11 mouse cellular contexts compared by ENCODE assay signal in the genomic region with DNA sequence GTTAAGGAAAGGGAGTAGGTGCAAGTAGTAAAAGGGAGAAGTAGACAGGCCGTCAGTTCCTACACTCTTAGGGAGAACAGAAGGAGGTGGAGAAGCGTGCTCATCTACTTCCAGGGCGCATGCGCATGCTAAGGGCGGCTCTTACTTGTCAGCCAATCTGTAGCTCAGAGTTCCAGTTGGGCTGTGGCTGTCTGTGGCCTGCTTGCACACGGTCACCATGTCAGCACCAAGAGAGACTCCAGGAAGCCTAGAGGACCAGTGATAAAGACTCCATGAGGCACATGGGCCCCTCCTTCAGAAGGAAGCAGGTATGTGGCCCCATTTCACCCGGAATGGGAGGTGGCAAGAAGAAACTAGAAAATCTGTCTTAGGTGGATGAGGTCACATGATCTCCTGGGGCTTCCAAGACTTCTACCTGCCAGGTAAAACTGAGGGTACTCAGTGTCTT. TPM values are rescaled to one million over a fixed set of nuclear protein-coding genes. Genes with fewer than 3 reads are reported as not detected.
DNase-seq lines count a peak whose midpoint lies in the region; ATAC-seq and TF ChIP-seq lines count a peak whose summit lies in the region.
"Had no signal": no experiment of that assay in that cellular context is flagged by ENCODE, and none has a peak within 500 bp of the region (broad histone marks: within the 10 kb centered on the region; RNA-seq: fewer than 3 reads in every experiment).

No protein-coding gene starts in this region.

- peak overlapping the region; percentile 23; the same call in 1 of the 2 replicates for H3K4me3 ChIP-seq in left cerebral cortex, adult 2 months
- no peak overlapping the region for H3K4me3 ChIP-seq in midbrain, embryonic 15.5 days
- H3K4me3 ChIP-seq: erythroblast, embryonic 14.5 days had no signal

- intact Hi-C loops in left cerebral cortex, adult 2 months (cut with DNase I) = no loop called here

- peak in 1 of 2 experiments; percentile 28 for DNase-seq in left cerebral cortex, adult 2 months (ENCODE audit: extremely low spot score in 1 of 2, low spot score in 2 of 2)
- DNase-seq in left cerebral cortex, adult 11 months (ENCODE audit: low spot score) = no peak
- peak; percentile 94 for DNase-seq in ZHBTc4 (ENCODE audit: low read depth, low spot score)
- DNase-seq in heart, postnatal 4 days = peak; percentile 41
- DNase-seq in retina, embryonic 14.5 days (ENCODE audit: low spot score) = no peak
- no peak for DNase-seq in cerebellum, adult 11 months
- no peak for DNase-seq in urinary bladder, postnatal 10 days (ENCODE audit: low spot score)
- DNase-seq: adrenal gland, postnatal 25 days; kidney, postnatal 25 days had no signal

- TF ChIP-seq CTCF in left cerebral cortex, adult 2 months (IDR thresholded peaks at IDR 0.05) = no peak

- peaks cover 22% of the 10 kb centered on the region for H3K4me1 ChIP-seq in midbrain, embryonic 15.5 days

- no peaks in the 10 kb centered on the region for H3K27me3 ChIP-seq in midbrain, embryonic 15.5 days (replicated peaks)

- WGBS in midbrain, embryonic 15.5 days = 87% methylated on average over 7 of the region's 7 CpGs

- 0 out of 2 replicates have a peak, but pooled peaks have one; percentile 12 for ATAC-seq in midbrain, embryonic 15.5 days (replicated peaks)

- no peak overlapping the region for H3K4me2 ChIP-seq in midbrain, embryonic 15.5 days

- H3K27ac ChIP-seq in left cerebral cortex, adult 2 months = peak overlapping the region; percentile 80
- peak overlapping the region; percentile 78 for H3K27ac ChIP-seq in midbrain, embryonic 15.5 days

- no peak overlapping the region for H3K9ac ChIP-seq in midbrain, embryonic 15.5 days

- no peaks in the 10 kb centered on the region for H3K9me3 ChIP-seq in midbrain, embryonic 15.5 days

- peaks cover 6% of the 10 kb centered on the region; the same call in 1 of the 2 replicates for H3K36me3 ChIP-seq in midbrain, embryonic 15.5 days (replicated peaks)

RNA-seq across cellular contexts. Expression of a gene that starts 30.3 kb away (rescaled TPM):
- total RNA-seq in left cerebral cortex, adult 2 months (2021) = 10 to 100 TPM; 23.2 to 25.3 TPM
- 10 to 100 TPM; 26.1 to 27.5 TPM for total RNA-seq in heart, postnatal 4 days (2021)
- polyA plus RNA-seq in midbrain, embryonic 15.5 days (2015; fragmentation: Nextera tagmentation; extraction: Ambion mirVana) = 21.0 and 21.2 TPM in 2 replicates
- polyA plus RNA-seq: erythroblast, embryonic 14.5 days had no signal

RNA-seq across cellular contexts. Expression of a gene that starts 46.3 kb away (rescaled TPM):
- total RNA-seq in left cerebral cortex, adult 2 months (2021) = 10 to 100 TPM; 26.6 to 29.1 TPM
- 10 to 100 TPM; 15.9 to 16.6 TPM for total RNA-seq in heart, postnatal 4 days (2021)
- polyA plus RNA-seq in midbrain, embryonic 15.5 days (2015; fragmentation: Nextera tagmentation; extraction: Ambion mirVana) = 46.3 and 53.6 TPM in 2 replicates

RNA-seq across cellular contexts. Expression of a gene that starts 58.2 kb away (rescaled TPM):
- under 1 TPM in 1 of 2 experiments, not detected in 1; 0.79 TPM for total RNA-seq in left cerebral cortex, adult 2 months (2021)
- not detected for total RNA-seq in heart, postnatal 4 days (2021)
- 0.88 and 2.6 TPM in 2 replicates for polyA plus RNA-seq in midbrain, embryonic 15.5 days (2015; fragmentation: Nextera tagmentation; extraction: Ambion mirVana)
- total RNA-seq: adrenal gland, postnatal 25 days had no signal
- polyA plus RNA-seq: erythroblast, embryonic 14.5 days had no signal

Comparison
In these comparisons a context has a peak if more than half of its experiments do, and no peak if none do; other contexts are left out.
1. DNase-seq: peak in ZHBTc4 (single experiment) and heart, postnatal 4 days (single experiment); none in left cerebral cortex, adult 11 months (single experiment), retina, embryonic 14.5 days (single experiment), cerebellum, adult 11 months (single experiment) and urinary bladder, postnatal 10 days (single experiment).